Mouse (Mus musculus) liver, postnatal 0 days (tissue): Measurements from ENCODE around the gene Zbtb48. TPM values are rescaled to one million over a fixed set of nuclear protein-coding genes. Genes with fewer than 3 reads are reported as not detected.

Experiments
- ATAC-seq: fragments of 200-750 bp; cut with Nextera tagmentation; 2 replicates; pipeline ENCODE4 v1.8.0; 2017; ENCODE audit warnings: mild to moderate bottlenecking, moderate library complexity
- DNase-seq: peaks from one replicate; pipeline ENCODE4 v3.0.0-alpha.2; 2016
- H3K27ac ChIP-seq: fragments of 300-500 bp; sonication (generic); 2 replicates; pipeline ENCODE4 v1.5.1; 2014; ENCODE audit warnings: antibody characterized with exemption, moderate library complexity, mild to moderate bottlenecking, low read depth
- H3K27me3 ChIP-seq: fragments of 300-500 bp; sonication (generic); 2 replicates; pipeline ENCODE4 v1.6.1; 2014; ENCODE audit warnings: low read length, control low read depth, mixed read lengths; ENCODE audit not compliant: insufficient read depth
- H3K36me3 ChIP-seq: fragments of 300-500 bp; sonication (generic); replicated peaks from 2 replicates; pipeline ENCODE4 v1.6.1; 2014; ENCODE audit warnings: mild to moderate bottlenecking, control low read depth, low read length, moderate library complexity, mixed read lengths; ENCODE audit not compliant: insufficient read depth
- H3K4me1 ChIP-seq: fragments of 300-500 bp; sonication (generic); 2 replicates; pipeline ENCODE4 v1.6.1; 2014; ENCODE audit warnings: antibody characterized with exemption, mild to moderate bottlenecking, control low read depth; ENCODE audit not compliant: insufficient read depth
- H3K4me2 ChIP-seq: fragments of 300-500 bp; sonication (generic); 2 replicates; pipeline ENCODE4 v1.6.1; 2014; ENCODE audit warnings: low read depth, mild to moderate bottlenecking, low read length, moderate library complexity, mixed read lengths
- H3K4me3 ChIP-seq: fragments of 300-500 bp; sonication (generic); 2 replicates; pipeline ENCODE4 v1.5.1; 2014; ENCODE audit warnings: low read depth, low read length
- H3K9ac ChIP-seq: fragments of 300-500 bp; sonication (generic); replicated peaks from 2 replicates; pipeline ENCODE4 v1.6.1; 2014; ENCODE audit warnings: mild to moderate bottlenecking, moderate library complexity
- H3K9me3 ChIP-seq: fragments of 300-500 bp; sonication (generic); 2 replicates; pipeline ENCODE4 v1.6.1; 2016; ENCODE audit warnings: mild to moderate bottlenecking, control low read depth, low read length, mixed read lengths
- CTCF ChIP-seq: sonication (generic); IDR thresholded peaks from 2 replicates; pipeline ENCODE4 v1.5.1; 2016; ENCODE audit warnings: antibody characterized with exemption, low read depth
- EP300 ChIP-seq: IDR thresholded peaks from 2 replicates; pipeline ENCODE4 v1.6.1; 2016; ENCODE audit warnings: antibody characterized with exemption, low read depth, mild to moderate bottlenecking
- WGBS: fragments of 180-500 bp; shearing (Covaris S2); extraction: QIAGEN DNeasy Blood & Tissue Kit; methylation state at CpG from one replicate; pipeline ENCODE4 v1.1.7; 2014; ENCODE audit not compliant: insufficient replicate concordance; 5-methylcytosine and 5-hydroxymethylcytosine counted together
- polyA plus RNA-seq: library from polyadenylated mRNA; unstranded; fragments of >200 nt; fragmentation: Nextera tagmentation; extraction: Ambion mirVana; gene quantifications from 2 replicates; pipeline ENCODE4 v1.2.1, GENCODE M21; 2015

Zbtb48 gene
- polyA plus RNA-seq, 1 experiment from 2014 or later, result 7.4 TPM

- Histone ChIP-seq H3K27me3 (no peaks in the 10 kb centered on the region), H3K9ac (no peak overlapping the region), H3K4me1 (0 out of 2 replicates have a peak, but pooled peaks cover 2% of the 10 kb centered on the region), H3K27ac (no peak overlapping the region), H3K4me3 (no peak overlapping the region), H3K4me2 (no peak overlapping the region), H3K9me3 (no peaks in the 10 kb centered on the region), H3K36me3 (peaks cover 27% of the 10 kb centered on the region)
- ATAC-seq, result peak; percentile 81
- TF ChIP-seq CTCF, result peak; percentile 100
- TF ChIP-seq EP300, result no peak
- WGBS, result 11% methylated on average over 5 of the region's 5 CpGs
- peak; percentile 85 for DNase-seq
Observed at GRCm38 (mm10) chr4:151981363-151981762, 46.1 kb downstream of the Zbtb48 start.

GRCm38 (mm10) chr4:151980699-151981098 lies 46.8 kb downstream of the Zbtb48 start:
- Histone ChIP-seq H3K4me1 (0 out of 2 replicates have a peak, but pooled peaks cover 2% of the 10 kb centered on the region), H3K9me3 (no peaks in the 10 kb centered on the region), H3K9ac (no peak overlapping the region), H3K4me2 (no peak overlapping the region), H3K27me3 (no peaks in the 10 kb centered on the region), H3K27ac (no peak overlapping the region), H3K4me3 (no peak overlapping the region), H3K36me3 (peaks cover 28% of the 10 kb centered on the region)
- no peak for DNase-seq
- no peak for ATAC-seq
- 84% methylated on average over 8 of the region's 8 CpGs for WGBS
- TF ChIP-seq CTCF (peak; percentile 38), EP300 (no peak)

- 0 out of 2 replicates have a peak, but pooled peaks cover 2% of the 10 kb centered on the region for H3K4me1 ChIP-seq
- no peak overlapping the region for H3K4me2 ChIP-seq
- TF ChIP-seq CTCF (peak; percentile 89), EP300 (no peak)
- H3K27me3 ChIP-seq, result no peaks in the 10 kb centered on the region
- H3K27ac ChIP-seq, result no peak overlapping the region
- 36% methylated on average over 10 of the region's 10 CpGs for WGBS
- no peaks in the 10 kb centered on the region for H3K9me3 ChIP-seq
- H3K9ac ChIP-seq, result no peak overlapping the region
- no peak overlapping the region for H3K4me3 ChIP-seq
- H3K36me3 ChIP-seq, result peaks cover 53% of the 10 kb centered on the region
- DNase-seq (peak; percentile 88), ATAC-seq (peak; percentile 26)
Observed at GRCm38 (mm10) chr4:151977748-151978147, 49.7 kb downstream of the Zbtb48 start.

GRCm38 (mm10) chr4:151975441-151975840 lies 52.0 kb downstream of the Zbtb48 start:
- WGBS, result 77% methylated on average over 3 of the region's 3 CpGs
- 0 out of 2 replicates have a peak, but pooled peaks cover 2% of the 10 kb centered on the region for H3K4me1 ChIP-seq
- ATAC-seq (no peak), DNase-seq (peak; percentile 72)
- H3K4me3 ChIP-seq, result no peak overlapping the region
- H3K9ac ChIP-seq, result no peak overlapping the region
- no peaks in the 10 kb centered on the region for H3K27me3 ChIP-seq
- no peak overlapping the region for H3K4me2 ChIP-seq
- no peaks in the 10 kb centered on the region for H3K9me3 ChIP-seq
- no peak overlapping the region for H3K27ac ChIP-seq
- H3K36me3 ChIP-seq, result peaks cover 56% of the 10 kb centered on the region
- no peak for TF ChIP-seq EP300
- TF ChIP-seq CTCF, result peak; percentile 82

- H3K27me3 ChIP-seq, result no peaks in the 10 kb centered on the region
- ATAC-seq (0 out of 2 replicates have a peak, but pooled peaks have one; percentile 21), DNase-seq (no peak)
- no peak for TF ChIP-seq EP300
- peak; percentile 82 for TF ChIP-seq CTCF
- no peaks in the 10 kb centered on the region for H3K4me1 ChIP-seq
- no peaks in the 10 kb centered on the region for H3K9me3 ChIP-seq
- H3K27ac ChIP-seq, result no peak overlapping the region
- H3K9ac ChIP-seq, result no peak overlapping the region
- no peak overlapping the region for H3K4me2 ChIP-seq
- 75% methylated on average over 10 of the region's 10 CpGs for WGBS
- peaks cover 61% of the 10 kb centered on the region for H3K36me3 ChIP-seq
- H3K4me3 ChIP-seq, result no peak overlapping the region
Observed at GRCm38 (mm10) chr4:151972221-151972967, 55.1 kb downstream of the Zbtb48 start.

Other genes starting within 250 kb of the Zbtb48 start
- gene Camta1, start 165.8 kb downstream of the Zbtb48 start, polyA plus RNA-seq, result 47.9 and 48.3 TPM in 2 replicates
- 28.8 and 29.2 TPM in 2 replicates for gene Dnajc11, start 94.0 kb downstream of the Zbtb48 start, polyA plus RNA-seq
- 5.7 and 6.8 TPM in 2 replicates for gene Thap3, start 38.7 kb downstream of the Zbtb48 start, polyA plus RNA-seq
- gene Phf13, start 31.4 kb downstream of the Zbtb48 start, polyA plus RNA-seq, result 3.6 and 4.1 TPM in 2 replicates
- 4.2 TPM in 2 replicates for gene Klhl21, start 18.9 kb downstream of the Zbtb48 start, polyA plus RNA-seq
- 0.07 TPM in 2 replicates for gene Tas1r1, start 10.9 kb upstream of the Zbtb48 start, polyA plus RNA-seq
- 8.0 and 8.5 TPM in 2 replicates for gene Nol9, start 11.7 kb upstream of the Zbtb48 start, polyA plus RNA-seq
- gene Plekhg5, start 44.8 kb upstream of the Zbtb48 start, polyA plus RNA-seq, result 1.8 and 2.1 TPM in 2 replicates
- gene Tnfrsf25, start 88.3 kb upstream of the Zbtb48 start, polyA plus RNA-seq, result 0.15 TPM in 1 of 2 replicates, not detected in the other
- 1.8 and 2.2 TPM in 2 replicates for gene Espn, start 124.7 kb upstream of the Zbtb48 start, polyA plus RNA-seq
- not detected in 2 replicates for gene Hes2, start 131.2 kb upstream of the Zbtb48 start, polyA plus RNA-seq
- gene Acot7, start 150.5 kb upstream of the Zbtb48 start, polyA plus RNA-seq, result 10.7 and 12.0 TPM in 2 replicates
- 0.47 and 0.58 TPM in 2 replicates for gene Gpr153, start 246.6 kb upstream of the Zbtb48 start, polyA plus RNA-seq